Mouse (Mus musculus): ENCODE measurements around the gene Tmem56.

- TF ChIP-seq CTCF (IDR thresholded peaks at IDR 0.05; ENCODE audit: low read depth): no peak
- peak; percentile 57; the same call in 1 of the 2 replicates for TF ChIP-seq EP300 (IDR thresholded peaks at IDR 0.05; ENCODE audit: low read depth)
Observed at GRCm38 (mm10) chr3:121174248-121174945, 108.5 kb downstream of the Tmem56 start.

Data from liver, postnatal 0 days (tissue).